Mouse (Mus musculus) E14TG2a.4 (cell line): Measurements from ENCODE around the gene Ap2m1.

Experiments
- CTCF ChIP-seq: conservative IDR thresholded peaks from 2 replicates; pipeline ENCODE4 v1.5.1; 2014; ENCODE audit warnings: low read length
- POU5F1 ChIP-seq: IDR thresholded peaks from 2 replicates; pipeline ENCODE4 v1.6.1; 2014; ENCODE audit warnings: low read length, borderline replicate concordance

- TF ChIP-seq CTCF (no peak), POU5F1 (no peak)
Measured at GRCm38 (mm10) chr16:20547423-20547822, 12.1 kb downstream of the Ap2m1 start.
